Mouse (Mus musculus) adrenal gland, postnatal 36 days (tissue): ENCODE results near the gene Ube2r2. TPM values are rescaled to one million over a fixed set of nuclear protein-coding genes. Genes with fewer than 3 reads are reported as not detected.

Experiments
- DNase-seq, 2 experiments: peaks; one replicate each; pipeline ENCODE4 v3.0.0; 2021; ENCODE audit warnings: mixed read lengths in 1 of 2
- total RNA-seq, 2 experiments: library from RNA; stranded (reverse); gene quantifications; 2 replicates each; pipeline ENCODE4 v1.2.3; 2021

The Ube2r2 gene
- total RNA-seq, 2 experiments from 2014 or later, result 103 to 115 TPM

GRCm38 (mm10) chr4:41118706-41119292, 16.7 kb upstream of the Ube2r2 start:
- DNase-seq, result peak; percentile 71 to 84

GRCm38 (mm10) chr4:41124180-41124951, 11.2 kb upstream of the Ube2r2 start, which contains the start of gene Nol6:
Nol6 (minus strand) TSS chr4:41124455.
- DNase-seq, result peak; percentile 97

DNA sequence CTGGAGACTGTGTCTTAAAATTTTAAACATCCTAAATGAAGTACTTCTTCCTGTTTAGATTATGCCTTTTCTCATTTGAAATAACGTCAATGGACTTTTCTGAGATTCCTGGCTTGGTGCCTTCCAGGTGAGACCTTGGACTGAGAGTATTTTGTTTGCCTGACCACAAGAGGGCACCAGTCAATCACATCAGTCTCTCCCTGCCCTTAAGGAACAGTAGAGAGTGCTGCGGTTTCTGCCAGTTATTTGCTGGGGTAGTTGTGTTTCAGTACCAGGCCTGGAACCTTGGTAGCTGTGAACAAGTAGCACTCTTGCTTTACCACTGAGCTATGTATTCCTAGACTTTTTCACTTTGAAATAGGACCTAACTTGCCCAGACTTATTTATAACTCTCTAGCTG, 6.1 kb upstream of the Ube2r2 start:
- DNase-seq, result peak; percentile 59 to 78

- DNase-seq, result no peak
Measured at GRCm38 (mm10) chr4:41129836-41130235, 5.7 kb upstream of the Ube2r2 start.

DNA sequence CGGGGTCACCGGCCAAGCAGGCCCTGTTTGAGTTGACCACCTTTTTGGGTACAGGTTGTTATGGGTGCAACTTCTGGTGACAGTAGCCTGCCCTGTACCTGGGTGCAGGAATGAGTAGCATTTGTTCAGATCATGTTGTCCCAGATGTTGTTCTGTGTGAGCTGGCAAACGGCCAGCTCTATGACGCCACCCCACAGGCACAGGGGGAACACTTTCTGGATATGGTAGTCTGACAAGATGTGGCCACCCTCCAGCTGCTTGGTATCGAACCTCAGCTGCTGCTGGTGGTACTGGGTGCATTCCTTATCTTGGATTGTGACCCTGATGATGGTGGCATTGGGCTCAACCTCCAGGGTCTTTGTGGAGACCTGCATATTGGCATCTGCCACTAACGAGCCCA, 3.1 kb upstream of the Ube2r2 start:
- DNase-seq, result peak in 1 of 2 experiments; percentile 33

DNA sequence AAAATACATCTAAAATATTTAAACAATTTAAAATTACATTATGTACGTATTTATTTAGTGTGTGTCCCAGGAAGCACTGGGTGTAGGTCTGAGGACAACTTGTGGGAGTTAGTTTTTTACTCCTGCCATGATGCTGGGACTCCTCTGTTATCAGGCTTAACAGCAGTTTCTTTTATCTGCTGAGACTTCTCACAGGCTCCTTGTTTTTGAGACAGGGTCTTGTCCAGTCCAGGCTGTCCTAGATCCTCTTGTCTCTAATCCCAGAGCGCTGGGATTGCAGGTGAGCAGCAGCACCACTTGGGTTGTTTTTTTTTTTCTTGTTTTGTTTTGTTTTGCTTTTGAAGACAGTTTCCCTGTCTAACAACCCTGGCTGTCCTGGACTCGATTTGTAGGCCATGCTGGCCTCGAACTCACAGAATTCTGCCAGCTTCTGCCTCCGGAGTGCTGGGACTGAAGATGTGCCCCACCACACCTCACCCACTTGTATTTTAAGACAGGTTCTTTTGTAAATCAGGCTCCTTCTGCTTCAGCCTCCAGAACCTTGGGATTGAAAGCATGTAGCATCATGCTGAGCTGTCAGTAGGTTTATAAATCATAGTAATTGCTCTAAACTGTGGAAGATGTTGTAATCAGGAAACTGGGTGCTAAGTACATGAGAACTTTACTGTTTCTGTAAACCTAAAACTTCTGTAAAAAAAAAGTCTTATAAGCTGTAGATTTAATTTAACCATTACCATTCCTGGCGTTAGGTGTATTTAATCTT, 1.8 kb upstream of the Ube2r2 start:
- DNase-seq, result no peak

DNA sequence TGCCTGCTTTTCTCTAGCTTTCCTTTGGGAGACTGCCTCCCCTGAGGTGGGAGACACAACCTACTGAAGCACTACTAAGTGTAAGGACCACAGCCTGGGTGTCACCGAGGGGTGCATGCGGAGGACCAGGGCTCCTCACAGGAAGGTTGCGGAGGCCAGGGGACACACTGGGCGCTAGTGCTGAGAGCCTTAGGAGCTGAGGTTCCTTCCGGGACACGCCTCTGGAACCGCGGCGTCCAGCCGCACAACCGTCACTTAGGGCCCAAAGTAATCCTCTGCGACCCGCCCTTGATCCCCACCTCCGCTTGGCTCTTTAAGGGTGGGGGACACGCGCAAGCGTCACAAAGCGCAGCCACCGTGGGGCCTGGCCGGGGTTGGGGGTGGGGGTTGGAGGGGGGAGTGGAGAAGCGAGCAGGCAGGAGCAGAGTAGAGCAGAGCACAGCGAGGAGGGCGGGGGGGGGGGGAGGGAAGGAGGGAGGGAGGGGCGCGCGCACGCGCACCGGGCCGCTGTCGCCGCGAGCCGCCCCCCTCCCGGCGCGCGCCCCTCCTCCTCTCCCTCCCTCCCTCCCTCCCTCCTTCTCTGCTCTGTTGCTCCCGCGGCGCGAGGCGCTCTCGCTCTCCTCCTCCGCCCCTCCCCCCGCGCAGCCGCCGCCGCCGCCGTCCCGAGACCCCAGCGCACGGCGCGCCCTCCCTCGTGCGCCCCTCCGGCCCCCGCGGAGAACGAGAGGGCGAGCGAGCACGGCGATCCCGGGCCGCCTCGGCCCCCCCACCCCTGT, 420 bp upstream of the Ube2r2 start:
- DNase-seq, result peak; percentile 83 to 91

DNA sequence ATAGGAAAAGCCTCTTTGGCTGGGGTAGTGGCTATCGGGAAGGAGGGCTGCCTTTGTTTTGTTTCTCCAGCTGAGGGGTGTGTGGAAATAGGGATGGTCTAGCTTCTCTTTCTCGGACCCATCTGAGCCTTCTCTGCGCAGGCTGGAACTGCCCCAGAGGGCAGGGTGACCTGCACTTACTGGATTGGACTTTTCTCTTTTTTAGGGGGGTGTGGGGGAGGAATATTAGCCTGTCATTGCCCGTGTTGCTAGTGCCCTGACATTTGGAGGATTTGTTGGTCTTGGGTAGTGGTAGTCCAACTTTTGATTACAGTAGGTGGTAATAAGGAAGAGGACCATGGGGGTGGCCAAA, 887 bp downstream of the Ube2r2 start:
- DNase-seq, result peak; percentile 52 to 62

DNA sequence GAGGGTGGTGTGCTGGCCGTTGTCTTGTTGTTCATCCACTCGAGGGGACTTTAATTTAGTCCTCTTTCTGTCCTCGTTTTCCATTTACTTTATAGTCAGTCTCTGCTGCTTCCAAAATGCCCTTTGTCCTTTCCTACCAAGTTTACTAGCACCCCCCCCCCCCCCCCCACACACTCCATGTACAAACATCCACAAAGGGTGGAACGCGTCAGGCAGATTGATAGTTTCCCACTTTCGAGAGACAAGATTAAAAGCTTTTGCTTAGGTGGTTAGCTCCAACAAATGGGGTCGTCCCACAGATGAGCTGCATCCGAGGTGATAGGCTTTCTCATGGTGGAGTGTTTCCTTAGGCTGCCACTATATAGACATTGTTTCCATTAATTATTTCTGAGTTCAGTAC, 1.3 kb downstream of the Ube2r2 start:
- no peak for DNase-seq

DNA sequence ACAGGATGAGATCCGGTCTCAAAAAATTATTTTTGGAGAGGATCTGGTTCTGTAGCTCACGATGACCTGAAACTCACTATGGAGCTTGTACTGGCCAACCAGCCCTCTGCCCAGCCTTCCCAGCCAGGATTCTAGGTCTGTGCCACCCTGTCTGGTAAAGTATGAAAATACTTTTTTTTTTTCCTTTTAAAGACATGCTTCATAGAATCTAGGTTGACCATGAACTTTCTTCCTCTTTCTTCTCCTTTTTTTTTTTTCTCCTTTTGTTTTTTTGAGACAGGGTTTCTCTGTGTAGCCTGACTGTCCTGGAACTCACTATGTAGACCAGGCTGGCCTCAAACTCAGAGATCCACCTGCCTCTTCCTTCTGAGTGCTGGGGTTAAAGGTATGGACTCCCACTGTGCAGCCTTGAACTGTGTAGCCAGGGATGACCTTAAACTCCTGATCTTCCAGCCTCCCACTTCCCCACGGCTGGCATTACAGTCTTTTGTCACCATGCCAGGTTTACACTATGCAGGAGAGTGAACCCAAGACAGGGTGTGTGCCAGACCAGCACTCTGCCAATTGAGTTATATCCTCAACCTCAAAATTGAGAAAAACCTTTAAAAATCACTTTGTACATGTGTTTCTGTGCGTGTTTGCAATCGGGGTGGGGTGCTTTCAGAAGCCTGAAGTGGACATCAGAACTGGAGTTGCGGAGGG, 4.8 kb downstream of the Ube2r2 start:
- no peak for DNase-seq

GRCm38 (mm10) chr4:41142601-41143000, 7.1 kb downstream of the Ube2r2 start:
- DNase-seq, result no peak

- no peak for DNase-seq
Measured at GRCm38 (mm10) chr4:41149891-41150290, 14.3 kb downstream of the Ube2r2 start.

- DNase-seq, result no peak
Measured at GRCm38 (mm10) chr4:41151186-41151585, 15.6 kb downstream of the Ube2r2 start.

DNA sequence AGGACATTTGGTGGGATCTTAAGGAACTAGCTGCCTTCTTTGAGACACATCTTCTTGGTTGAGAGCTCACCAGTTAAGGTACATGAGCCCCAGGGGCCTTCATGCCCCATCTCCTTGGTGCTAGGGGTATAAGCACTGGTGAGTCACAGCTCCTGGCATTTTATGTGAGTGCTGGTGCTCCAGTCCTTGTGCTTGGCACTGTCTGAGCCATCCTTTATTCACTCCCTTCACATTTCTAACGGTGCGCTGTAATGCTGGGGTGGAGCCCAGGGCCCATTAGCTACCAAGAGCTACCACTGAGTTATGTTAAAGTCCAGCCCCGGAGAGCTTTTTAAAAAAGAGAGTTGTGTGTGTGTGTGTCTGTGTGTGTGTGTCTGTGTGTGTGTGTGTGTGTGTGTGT, 17.6 kb downstream of the Ube2r2 start:
- DNase-seq, result peak; percentile 61 to 65

DNA sequence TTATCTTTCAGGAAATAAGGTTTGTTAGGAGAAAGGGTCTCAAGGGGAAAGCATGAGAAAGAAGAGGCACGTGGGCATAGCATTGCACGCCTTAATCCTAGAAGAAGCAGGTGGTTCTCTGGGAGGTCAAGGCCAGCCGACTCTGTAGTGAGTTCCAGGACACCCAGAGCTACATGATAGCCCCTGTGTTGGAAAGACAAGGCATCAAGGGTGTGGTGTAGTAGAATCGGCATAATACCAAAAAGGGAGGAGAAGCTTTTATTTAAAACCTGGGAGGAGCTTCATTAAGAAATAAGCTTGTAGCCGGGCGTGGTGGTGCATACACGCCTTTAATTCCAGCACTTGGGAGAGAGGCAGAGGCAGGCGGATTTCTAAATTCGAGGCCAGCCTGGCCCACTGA, 21.4 kb downstream of the Ube2r2 start:
- DNase-seq, result no peak

DNA sequence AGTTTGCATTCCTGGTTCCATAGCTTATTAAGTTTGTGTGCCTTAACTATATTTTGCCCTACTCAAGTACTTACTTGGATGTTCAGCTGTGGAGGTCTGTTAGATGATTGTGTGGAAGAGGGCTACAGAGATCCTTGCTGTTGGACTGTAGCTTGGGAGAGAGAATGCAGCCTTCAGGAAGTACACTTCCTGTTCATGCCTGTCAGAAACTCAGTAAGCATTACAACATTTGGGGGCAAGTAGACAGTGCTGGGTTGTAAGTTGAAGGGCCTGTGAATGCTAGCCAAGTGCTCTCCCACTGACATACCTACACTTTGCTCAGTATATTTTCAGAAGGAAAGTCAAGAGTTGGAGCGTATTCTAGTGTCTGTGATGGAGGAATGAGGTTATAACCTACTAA, 22.7 kb downstream of the Ube2r2 start:
- DNase-seq, result no peak

- DNase-seq, result no peak
Measured at GRCm38 (mm10) chr4:41161232-41161631, 25.7 kb downstream of the Ube2r2 start.

DNA sequence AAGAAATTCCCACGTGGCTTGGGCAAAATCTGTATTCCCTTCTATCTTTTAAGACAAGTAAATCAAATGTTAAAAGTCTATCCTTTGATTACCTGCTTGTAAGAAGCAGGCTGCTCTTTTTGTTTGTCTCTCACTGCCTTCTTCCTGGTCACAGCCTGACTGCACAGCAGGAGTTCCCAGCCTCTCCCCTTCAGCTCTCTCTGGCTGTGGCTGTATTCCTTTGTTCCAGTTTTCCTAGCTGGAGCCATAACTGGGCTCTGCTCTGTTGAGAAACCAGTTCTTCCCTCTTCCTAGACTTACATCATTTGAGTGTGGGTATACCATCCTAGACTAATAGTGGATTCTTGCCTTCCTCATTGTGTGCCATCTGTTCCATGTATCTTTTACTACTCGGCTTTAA, 29.4 kb downstream of the Ube2r2 start:
- DNase-seq, result no peak

DNA sequence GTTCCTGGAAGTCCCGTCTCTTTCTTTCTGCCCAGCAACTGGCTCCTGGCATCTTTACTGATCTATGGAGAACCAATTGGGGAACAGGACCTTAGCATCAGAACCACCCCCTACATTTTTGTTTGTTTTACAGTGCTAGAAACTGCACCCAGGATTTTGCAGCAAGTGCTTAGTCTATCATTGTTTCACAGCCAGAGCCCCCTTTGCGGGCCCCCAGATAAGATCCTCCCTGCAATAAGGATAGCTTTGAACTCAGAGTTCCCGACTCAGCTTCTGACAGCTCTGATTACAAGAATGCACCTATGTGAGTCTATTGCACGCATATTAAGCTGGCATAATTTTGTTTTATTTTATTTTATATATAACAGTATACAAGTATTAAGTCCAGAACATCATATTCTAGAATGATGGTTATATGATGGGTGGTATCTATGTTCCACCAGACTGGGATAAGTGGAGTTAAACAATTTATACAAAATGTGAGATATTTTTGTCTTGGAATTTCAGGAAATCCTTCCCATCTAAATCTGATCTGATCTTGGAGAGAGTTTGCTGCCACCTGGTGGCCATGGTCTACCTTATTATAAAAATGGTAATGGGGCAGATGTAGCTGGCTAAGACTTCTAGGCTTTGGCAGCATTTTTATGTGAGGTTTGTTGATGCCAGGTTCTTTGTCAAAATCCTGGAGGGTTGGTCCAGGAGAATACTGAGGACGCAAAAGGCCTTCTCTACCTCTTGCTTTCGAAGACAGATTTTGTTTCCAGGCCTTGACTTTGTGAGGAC, 30.3 kb downstream of the Ube2r2 start:
- peak; percentile 82 to 88 for DNase-seq

- no peak for DNase-seq
Measured at GRCm38 (mm10) chr4:41170970-41171369, 35.4 kb downstream of the Ube2r2 start.

- DNase-seq, result no peak
Measured at GRCm38 (mm10) chr4:41174631-41175030, 39.1 kb downstream of the Ube2r2 start.
